Mouse (Mus musculus): Measurements from ENCODE around the gene Cdc16.

DNA sequence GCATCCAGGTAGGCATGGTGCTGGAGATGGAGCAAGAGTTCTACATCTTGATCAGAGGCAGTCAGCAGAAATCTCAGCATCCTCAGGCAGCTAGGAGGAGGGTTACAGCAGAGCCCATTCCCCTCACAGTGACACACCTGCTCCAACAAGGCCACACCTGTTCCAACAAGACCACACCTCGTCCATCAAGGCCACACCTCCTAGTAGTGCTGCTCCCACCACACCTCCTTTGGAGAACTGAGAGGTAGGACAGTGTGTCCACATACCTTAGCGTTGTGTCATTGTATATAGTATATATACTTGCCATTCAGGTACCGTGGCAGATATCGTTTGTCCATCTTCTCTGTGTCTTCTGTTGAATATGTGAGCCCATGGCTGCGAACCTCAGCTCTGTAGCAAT is 40.2 kb downstream of the Cdc16 start:
- TF ChIP-seq CTCF (IDR thresholded peaks at IDR 0.05; ENCODE audit: low read depth, low read length) (no peak), POLR2A (IDR thresholded peaks at IDR 0.05; ENCODE audit: borderline replicate concordance, low read depth, low read length) (no peak)
